Mouse (Mus musculus): ENCODE results near the gene 0610037L13Rik.

Gene 0610037L13Rik

DNA sequence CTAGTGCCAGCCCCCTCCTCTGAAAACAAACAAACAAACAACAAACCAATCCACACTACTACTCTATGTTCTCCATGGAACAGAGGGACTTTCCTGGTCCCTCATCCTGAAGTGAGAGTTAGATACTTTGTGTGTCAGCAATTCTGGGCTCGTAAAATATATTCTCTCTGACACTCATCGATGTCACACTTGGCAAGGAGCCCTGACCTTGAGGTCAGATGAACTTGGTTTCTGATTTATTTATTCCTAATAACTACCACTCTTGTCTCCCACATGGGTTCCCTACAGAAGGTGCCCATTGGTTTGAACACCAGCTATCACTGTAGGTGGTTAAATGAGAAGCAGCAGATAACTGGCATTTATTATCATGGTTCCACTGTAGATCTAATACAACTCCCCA, 30.7 kb downstream of the 0610037L13Rik start:
- DNase-seq (ENCODE audit: low spot score): no peak

DNA sequence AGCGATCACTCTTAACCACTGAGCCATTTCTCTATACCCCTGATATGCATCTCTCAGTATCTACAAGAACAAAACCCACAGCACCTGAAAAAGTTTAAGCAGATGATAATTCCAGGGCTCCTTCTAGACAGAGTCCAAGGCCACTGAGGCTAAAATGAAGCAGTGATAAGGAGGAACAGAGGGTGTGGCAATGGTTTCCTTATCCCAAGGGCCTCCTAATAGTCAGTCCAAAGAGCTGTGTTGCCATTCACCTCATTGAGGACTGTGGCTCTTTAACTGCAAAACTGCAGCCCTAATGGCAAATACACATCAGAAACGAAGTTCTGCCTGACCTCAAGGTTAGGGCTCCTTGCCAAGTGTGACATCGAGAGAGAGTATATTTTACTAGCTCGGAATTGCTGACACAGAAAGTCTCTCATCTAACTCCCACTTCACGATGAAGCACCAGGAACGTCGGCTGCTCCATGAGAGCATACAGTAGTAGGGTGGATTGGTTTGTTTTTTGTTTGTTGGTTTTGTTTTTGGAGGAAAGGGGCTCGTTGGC, 31.6 kb downstream of the 0610037L13Rik start:
- DNase-seq (ENCODE audit: low spot score): no peak

DNA sequence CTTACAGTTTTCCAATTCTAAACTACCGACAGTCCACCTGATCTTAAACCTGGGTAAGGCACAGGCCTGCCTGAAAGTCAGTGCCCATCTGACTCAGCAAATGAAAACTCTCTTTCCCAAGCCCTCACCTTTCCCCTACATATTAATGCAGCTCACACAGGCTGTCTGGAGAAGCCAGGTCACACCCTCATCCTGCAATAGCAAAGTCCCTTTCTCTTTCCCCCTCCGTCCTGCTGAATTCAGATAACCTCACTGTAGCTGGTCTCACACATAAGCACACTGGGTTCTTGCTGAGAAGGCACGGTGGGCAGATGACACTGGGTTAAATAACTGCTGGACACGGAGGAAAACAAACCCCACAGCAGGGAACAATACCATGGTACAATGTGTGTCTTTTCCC, 32.3 kb downstream of the 0610037L13Rik start:
- no peak for DNase-seq (ENCODE audit: low spot score)

DNA sequence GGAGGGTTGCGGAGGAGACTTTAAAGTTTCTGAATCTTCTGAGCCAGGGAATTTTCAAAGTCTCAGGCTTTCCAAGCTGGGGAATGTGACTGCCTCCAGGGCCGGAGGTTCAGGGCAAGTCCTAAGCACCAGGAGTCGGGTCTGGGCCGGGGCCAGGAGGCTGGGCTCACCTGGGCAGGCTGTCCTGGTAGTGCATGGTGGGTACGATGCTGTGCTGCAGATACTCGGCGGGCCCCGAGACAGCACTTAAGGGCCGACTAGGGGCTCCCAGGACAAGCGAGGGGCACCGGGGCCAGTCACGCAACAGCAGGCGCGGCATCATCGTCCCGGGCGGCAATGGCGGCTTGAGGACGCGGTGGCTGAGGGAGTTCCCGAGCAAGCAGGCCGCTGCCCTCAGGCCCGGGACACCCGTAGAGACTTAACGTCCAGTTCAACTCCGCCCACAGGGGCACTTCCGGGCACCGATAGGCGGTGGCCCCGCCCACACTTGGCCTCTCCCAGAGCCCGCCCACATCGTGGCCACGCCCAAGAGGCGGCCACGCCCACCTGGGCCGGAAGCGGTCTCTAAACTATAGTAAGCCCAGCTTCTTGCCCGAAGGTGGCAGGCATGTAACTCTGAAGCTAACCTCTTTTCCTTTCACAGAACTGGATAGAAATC, 33.7 kb downstream of the 0610037L13Rik start, which contains the start of gene Cpt2:
TSS of gene Cpt2 (minus strand) at position 466 of the 658 bp plus-strand sequence.
- DNase-seq (ENCODE audit: low spot score): peak; percentile 75

DNA sequence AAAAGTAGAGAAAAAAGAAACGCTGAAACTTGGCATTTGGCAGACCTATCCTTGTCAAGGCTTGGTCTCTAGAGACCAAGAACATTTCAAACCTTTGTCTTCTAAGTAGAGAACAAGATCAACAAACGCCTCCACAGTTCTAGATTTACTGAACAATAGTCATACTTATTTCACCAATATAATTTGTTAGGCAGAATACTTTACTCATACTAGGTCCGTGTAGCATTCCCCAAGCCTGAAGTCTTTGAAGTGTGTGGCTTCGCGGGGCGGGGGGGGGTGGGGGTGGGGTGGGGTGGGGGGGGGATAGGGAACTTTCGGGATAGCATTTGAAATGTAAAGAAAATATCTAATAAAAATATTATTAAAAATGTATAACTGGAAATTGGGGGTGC, 34.2 kb downstream of the 0610037L13Rik start:
- no peak for DNase-seq (ENCODE audit: low spot score)

DNA sequence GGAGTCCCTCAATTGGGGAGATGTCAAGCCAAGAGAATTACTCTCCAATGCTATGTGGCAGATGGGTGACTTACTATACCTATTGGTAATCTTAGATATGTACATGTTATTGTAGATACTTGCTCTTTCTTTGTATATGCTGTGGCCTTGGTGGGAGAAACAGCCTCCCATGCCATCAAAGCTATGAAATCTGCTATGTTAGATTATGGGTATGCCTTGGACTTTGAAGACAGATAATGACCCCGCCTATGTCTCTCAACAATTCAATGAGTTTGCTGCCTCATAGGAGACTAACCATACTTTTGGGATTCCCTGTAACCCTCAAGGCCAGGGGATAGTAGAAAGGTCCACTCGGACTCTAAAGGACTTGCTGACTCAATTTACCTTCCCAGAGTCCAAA, 38.7 kb downstream of the 0610037L13Rik start:
- DNase-seq (ENCODE audit: low spot score): no peak

DNA sequence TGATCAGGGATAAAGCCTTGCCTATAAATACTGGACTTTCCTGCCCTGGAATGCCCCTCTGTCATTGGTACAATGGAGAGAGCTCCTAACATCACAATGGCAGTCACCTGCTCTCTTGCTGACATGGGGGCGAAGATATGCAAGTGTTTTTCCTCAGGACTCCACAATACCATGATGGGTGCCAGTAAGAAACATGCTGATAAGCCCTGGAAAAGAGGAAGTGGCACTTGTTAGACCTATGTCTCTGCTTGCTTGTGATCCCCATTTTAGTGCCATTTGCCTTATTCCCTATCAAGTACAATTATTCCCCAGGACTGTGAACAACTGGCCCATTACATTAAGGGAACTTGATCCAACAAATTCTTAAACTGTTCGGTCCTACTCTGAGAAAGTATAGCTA, 39.1 kb downstream of the 0610037L13Rik start:
- DNase-seq (ENCODE audit: low spot score): no peak

DNA sequence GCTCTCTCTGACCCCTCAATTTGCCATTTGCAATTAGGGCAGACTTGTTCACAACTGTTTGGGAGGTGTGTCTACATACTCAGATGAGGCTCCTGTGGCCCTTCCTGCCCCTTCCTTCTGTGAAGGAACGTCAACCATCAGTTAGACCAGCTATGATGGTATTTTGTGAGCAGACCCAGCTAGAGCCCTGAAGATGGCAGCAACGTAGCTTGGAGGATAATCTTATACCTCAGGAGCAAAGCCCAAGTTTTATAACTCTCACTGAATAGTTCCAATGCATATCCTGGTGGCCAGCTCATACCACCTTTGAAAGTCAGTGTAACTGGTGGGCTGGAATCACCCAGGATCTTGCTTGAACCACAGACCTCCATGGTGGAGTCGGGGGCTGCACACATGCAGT, 41.8 kb downstream of the 0610037L13Rik start:
- DNase-seq (ENCODE audit: low spot score): no peak

DNA sequence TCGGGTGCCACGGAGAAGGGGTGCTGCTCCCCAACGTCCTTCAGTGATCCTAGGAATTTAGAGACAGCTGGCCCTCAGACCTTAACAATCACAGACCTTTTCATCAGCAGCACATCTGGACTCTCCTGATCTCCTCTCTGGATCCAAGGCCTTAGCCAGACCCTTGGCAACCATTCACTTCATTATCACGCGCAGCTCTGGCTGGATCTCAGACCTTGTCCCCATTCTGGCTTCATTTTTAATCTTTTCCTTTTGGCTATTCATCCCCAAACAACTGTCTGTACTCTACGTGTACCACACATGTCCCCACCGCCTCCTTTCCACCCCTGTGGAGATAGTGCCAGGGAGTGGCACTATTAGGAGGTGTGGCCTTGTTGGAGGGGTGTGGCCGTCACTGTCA, 43.6 kb downstream of the 0610037L13Rik start:
- DNase-seq (ENCODE audit: low spot score): no peak

DNA sequence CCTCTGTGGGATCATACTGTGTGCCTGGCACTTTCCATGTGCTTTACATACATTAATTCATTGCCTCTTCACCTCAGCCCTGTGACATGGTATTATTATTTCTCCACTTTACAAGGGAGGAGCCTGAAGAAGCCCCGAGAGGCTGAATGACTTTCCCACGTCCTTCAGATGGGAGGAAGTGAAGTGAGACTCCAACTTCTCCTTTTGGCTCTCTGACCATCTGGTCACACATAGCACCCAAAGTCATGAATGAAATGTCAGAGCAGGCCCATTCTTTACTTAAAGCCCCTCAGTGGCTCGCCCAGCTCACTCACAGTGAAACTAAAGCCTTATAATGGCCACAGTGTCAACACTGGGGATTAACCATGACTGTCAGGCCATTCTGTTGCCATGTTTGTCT, 45.6 kb downstream of the 0610037L13Rik start:
- no peak for DNase-seq (ENCODE audit: low spot score)

DNA sequence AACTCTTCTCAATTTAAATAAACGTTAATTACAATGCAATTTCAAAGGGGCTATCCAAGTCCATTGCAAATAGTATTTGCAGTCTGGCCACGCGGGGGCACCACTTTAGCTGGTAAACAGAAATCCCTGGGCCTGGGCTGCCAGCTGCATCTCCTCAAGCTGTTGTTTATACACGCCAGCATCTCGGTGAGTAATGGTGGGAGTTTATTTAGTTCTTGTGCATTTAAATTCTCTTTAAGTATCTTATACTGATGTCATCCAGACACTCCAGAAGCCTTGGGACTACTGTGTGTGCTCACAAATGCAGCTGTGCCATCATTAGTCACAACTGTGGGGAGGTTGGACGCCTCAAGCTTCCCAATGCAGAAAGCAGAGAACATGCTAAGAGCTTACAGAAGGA, 47.7 kb downstream of the 0610037L13Rik start:
- peak; percentile 58 for DNase-seq (ENCODE audit: low spot score)

DNA sequence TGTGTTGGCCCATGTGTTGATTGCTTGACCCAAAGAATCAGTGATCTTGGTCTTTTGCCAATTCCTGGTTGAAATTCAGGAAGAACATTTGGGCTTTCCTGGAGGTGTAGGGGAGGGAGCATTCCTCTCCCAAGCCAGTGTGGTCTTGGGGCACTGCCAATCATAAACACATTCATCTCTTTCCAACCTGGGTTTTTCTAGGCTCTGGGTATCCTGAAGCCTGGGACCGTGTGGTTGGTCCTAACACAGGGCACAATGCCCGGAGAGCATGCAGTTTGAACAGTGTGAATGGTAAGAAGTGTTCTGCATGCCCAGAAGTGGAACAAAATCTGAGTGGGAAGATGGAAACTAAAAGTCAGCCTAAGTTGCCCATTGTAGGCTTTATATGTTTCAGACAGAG, 48.5 kb downstream of the 0610037L13Rik start:
- no peak for DNase-seq (ENCODE audit: low spot score)

DNA sequence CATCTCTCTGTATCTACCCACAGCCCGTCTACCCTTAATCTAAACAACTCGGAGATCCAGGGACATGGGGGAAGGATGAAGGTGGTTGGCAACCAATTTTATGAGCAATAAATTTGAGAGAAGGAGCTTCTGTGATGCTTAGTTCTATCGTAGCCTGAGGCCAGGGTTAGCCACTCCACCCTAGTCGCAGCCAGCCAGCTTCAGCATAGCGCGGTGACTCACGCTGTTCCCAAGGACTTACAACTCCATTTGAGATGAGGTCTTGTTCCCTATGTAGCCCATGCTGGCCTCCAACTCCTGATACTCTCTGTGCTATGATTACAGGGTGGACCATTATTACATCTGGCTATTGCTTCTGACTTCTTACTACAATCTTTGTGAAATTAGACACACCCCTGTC, 53.1 kb downstream of the 0610037L13Rik start:
- DNase-seq (ENCODE audit: low spot score): no peak

DNA sequence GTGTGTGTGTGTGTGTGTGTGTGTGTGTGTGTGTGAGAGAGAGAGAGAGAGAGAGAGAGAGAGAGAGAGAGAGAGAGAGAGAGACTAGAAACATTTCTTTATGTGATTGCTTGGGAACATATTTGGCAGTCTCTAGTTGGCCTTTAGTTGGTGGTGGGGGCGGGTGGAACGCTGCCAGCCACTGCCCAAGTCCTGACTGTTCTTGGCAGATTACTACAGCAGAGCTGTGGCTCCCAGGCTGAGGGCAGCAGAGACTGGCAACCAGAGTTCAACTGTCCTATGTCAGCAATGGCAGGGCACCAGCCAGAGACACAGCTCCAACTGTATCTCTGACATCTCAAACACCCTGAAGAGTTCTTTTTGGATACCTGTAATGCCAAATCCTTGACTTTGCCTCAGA, 54.5 kb downstream of the 0610037L13Rik start:
- DNase-seq (ENCODE audit: low spot score): no peak
